Mouse (Mus musculus): Measurements from ENCODE around the gene Zswim2. TPM values are rescaled to one million over a fixed set of nuclear protein-coding genes. Genes with fewer than 3 reads are reported as not detected.

Gene Zswim2
- 2.0 TPM for polyA plus RNA-seq (2014; fragmentation: Illumina TruSeq; extraction: RNeasy Lipid Tissue Mini Kit (QIAGEN cat#74804); ENCODE audit: low read depth, low replicate concordance)

DNA sequence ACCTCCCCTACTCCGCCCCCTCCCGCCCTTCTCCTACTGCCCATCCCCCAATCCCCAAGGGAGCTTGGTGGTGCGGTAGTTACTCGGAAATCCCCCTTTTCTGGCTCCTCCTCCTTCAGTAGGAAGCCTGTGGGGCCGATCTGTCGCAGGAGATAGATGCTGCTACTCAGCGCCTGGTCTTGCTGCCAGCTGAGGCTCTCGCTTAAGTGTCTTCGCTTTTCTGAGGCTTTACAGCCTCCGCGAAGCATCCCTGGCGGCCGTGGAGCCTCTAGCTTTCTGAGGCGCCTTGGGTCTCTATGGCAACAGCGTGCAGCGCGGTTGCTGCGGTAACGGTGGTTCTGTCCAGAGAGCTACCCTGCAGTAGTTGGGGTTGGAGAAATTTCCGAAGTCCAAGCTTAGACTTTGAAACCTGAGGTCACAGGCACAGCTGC lies at the start of gene Zswim2:
Zswim2 (minus strand) TSS at position 298 of the 431 bp plus-strand sequence.

GRCm38 (mm10) chr2:83990253-83990652 lies 49.2 kb upstream of the Zswim2 start, which contains the start of gene Gm13691:
Gene Gm13691, plus strand, starts transcription at chr2:83990553.

GRCm38 (mm10) chr2:83984443-83984842 lies 43.4 kb upstream of the Zswim2 start, which contains the start of gene Gm13697:
Gene Gm13697, plus strand, starts transcription at chr2:83984743.

GRCm38 (mm10) chr2:83978633-83979032 lies 37.6 kb upstream of the Zswim2 start, which contains the start of gene Gm13694:
Gene Gm13694, plus strand, starts transcription at chr2:83978933.

GRCm38 (mm10) chr2:83972823-83973222 lies 31.8 kb upstream of the Zswim2 start, which contains the start of gene Gm13696:
Gene Gm13696, plus strand, starts transcription at chr2:83973123.

GRCm38 (mm10) chr2:83967013-83967412 lies 26.0 kb upstream of the Zswim2 start, which contains the start of gene Gm13695:
Gene Gm13695, plus strand, starts transcription at chr2:83967313.

DNA sequence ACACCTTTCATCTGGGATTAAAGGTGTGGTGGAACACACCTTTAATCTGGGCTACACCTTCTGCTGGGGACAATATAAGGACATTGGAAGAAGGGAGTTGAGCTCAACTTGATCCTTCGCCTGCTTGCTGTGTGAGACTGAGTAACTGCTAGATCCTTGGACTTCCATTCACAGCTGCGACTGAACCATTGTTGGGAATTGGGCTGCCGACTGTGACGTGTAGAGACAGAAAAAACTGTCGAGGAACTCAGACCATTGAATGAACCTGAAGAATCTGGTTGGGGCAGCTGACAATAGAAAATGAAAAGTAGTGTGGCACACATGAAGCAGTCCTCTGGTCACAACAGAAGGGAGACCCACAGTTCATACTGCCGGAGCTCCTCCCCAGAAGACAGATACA lies 20.2 kb upstream of the Zswim2 start, which contains the start of gene Gm13693:
Gm13693 (plus strand) TSS at position 301 of the 400 bp plus-strand sequence.

GRCm38 (mm10) chr2:83955393-83955792 lies 14.4 kb upstream of the Zswim2 start, which contains the start of gene Gm13698:
Gene Gm13698, plus strand, starts transcription at chr2:83955693.

Other genes with a start within 250 kb of the Zswim2 start
- 23.3 TPM for gene Itgav, start 216.8 kb downstream of the Zswim2 start, polyA plus RNA-seq (2014; fragmentation: Illumina TruSeq; extraction: RNeasy Lipid Tissue Mini Kit (QIAGEN cat#74804); ENCODE audit: low read depth, low replicate concordance)
- 1.2 TPM for gene Fam171b, start 128.6 kb downstream of the Zswim2 start, polyA plus RNA-seq (2014; fragmentation: Illumina TruSeq; extraction: RNeasy Lipid Tissue Mini Kit (QIAGEN cat#74804); ENCODE audit: low read depth, low replicate concordance)
- not detected for gene Gm13698, start 14.5 kb upstream of the Zswim2 start, polyA plus RNA-seq (2014; fragmentation: Illumina TruSeq; extraction: RNeasy Lipid Tissue Mini Kit (QIAGEN cat#74804); ENCODE audit: low read depth, low replicate concordance)
- not detected for gene Gm13693, start 20.3 kb upstream of the Zswim2 start, polyA plus RNA-seq (2014; fragmentation: Illumina TruSeq; extraction: RNeasy Lipid Tissue Mini Kit (QIAGEN cat#74804); ENCODE audit: low read depth, low replicate concordance)
- not detected for gene Gm13695, start 26.1 kb upstream of the Zswim2 start, polyA plus RNA-seq (2014; fragmentation: Illumina TruSeq; extraction: RNeasy Lipid Tissue Mini Kit (QIAGEN cat#74804); ENCODE audit: low read depth, low replicate concordance)
- gene Gm13696, start 31.9 kb upstream of the Zswim2 start, polyA plus RNA-seq (2014; fragmentation: Illumina TruSeq; extraction: RNeasy Lipid Tissue Mini Kit (QIAGEN cat#74804); ENCODE audit: low read depth, low replicate concordance): not detected
- gene Gm13694, start 37.7 kb upstream of the Zswim2 start, polyA plus RNA-seq (2014; fragmentation: Illumina TruSeq; extraction: RNeasy Lipid Tissue Mini Kit (QIAGEN cat#74804); ENCODE audit: low read depth, low replicate concordance): not detected
- not detected for gene Gm13697, start 43.5 kb upstream of the Zswim2 start, polyA plus RNA-seq (2014; fragmentation: Illumina TruSeq; extraction: RNeasy Lipid Tissue Mini Kit (QIAGEN cat#74804); ENCODE audit: low read depth, low replicate concordance)
- not detected for gene Gm13691, start 49.3 kb upstream of the Zswim2 start, polyA plus RNA-seq (2014; fragmentation: Illumina TruSeq; extraction: RNeasy Lipid Tissue Mini Kit (QIAGEN cat#74804); ENCODE audit: low read depth, low replicate concordance)

Measured in adipose tissue, adult 10 weeks (tissue).